Mouse (Mus musculus) right cerebral cortex, postnatal 10 days (tissue): ENCODE results near the gene Agbl4.

Experiments
- DNase-seq, 2 experiments: peaks; one replicate each; pipeline ENCODE4 v3.0.0; 2021; ENCODE audit warnings: low spot score in 2 of 2

The Agbl4 gene

GRCm38 (mm10) chr4:110397618-110398045 is at the start of gene Agbl4:
Gene Agbl4, plus strand, starts transcription at chr4:110397661.
- peak; percentile 88 to 89 for DNase-seq

GRCm38 (mm10) chr4:110350856-110351177 is 46.6 kb upstream of the Agbl4 start:
- peak in 1 of 2 experiments; percentile 23 for DNase-seq

- peak; percentile 72 to 81 for DNase-seq
Observed at GRCm38 (mm10) chr4:110351178-110352000, 46.1 kb upstream of the Agbl4 start, which contains the start of gene Elavl4. Gene Elavl4, minus strand, starts transcription at chr4:110351909.

- DNase-seq, result no peak
Observed at GRCm38 (mm10) chr4:110352001-110352369, 45.5 kb upstream of the Agbl4 start.

GRCm38 (mm10) chr4:110360568-110360967 is 36.9 kb upstream of the Agbl4 start:
- no peak for DNase-seq

GRCm38 (mm10) chr4:110396221-110396620 is 1.2 kb upstream of the Agbl4 start:
- DNase-seq, result no peak

GRCm38 (mm10) chr4:110420306-110420705 is 22.8 kb downstream of the Agbl4 start:
- no peak for DNase-seq

GRCm38 (mm10) chr4:110427653-110428052 is 30.2 kb downstream of the Agbl4 start:
- no peak for DNase-seq

- DNase-seq, result peak in 1 of 2 experiments; percentile 22
Observed at GRCm38 (mm10) chr4:110494371-110494770, 96.9 kb downstream of the Agbl4 start.

- DNase-seq, result no peak
Observed at GRCm38 (mm10) chr4:110529804-110530203, 132.3 kb downstream of the Agbl4 start.

GRCm38 (mm10) chr4:110549223-110549622 is 151.8 kb downstream of the Agbl4 start:
- DNase-seq, result no peak

GRCm38 (mm10) chr4:110597726-110598283 is 200.3 kb downstream of the Agbl4 start:
- peak in 1 of 2 experiments; percentile 19 for DNase-seq

GRCm38 (mm10) chr4:110641417-110641816 is 244.0 kb downstream of the Agbl4 start:
- no peak for DNase-seq

- no peak for DNase-seq
Observed at GRCm38 (mm10) chr4:110662940-110663339, 265.5 kb downstream of the Agbl4 start.

- no peak for DNase-seq
Observed at GRCm38 (mm10) chr4:110674121-110674520, 276.7 kb downstream of the Agbl4 start.

- no peak for DNase-seq
Observed at GRCm38 (mm10) chr4:110735141-110735540, 337.7 kb downstream of the Agbl4 start.

GRCm38 (mm10) chr4:110757941-110758340 is 360.5 kb downstream of the Agbl4 start:
- peak in 1 of 2 experiments; percentile 25 for DNase-seq

GRCm38 (mm10) chr4:110788596-110788995 is 391.1 kb downstream of the Agbl4 start:
- no peak for DNase-seq

- peak; percentile 75 to 76 for DNase-seq
Observed at GRCm38 (mm10) chr4:110799902-110800301, 402.4 kb downstream of the Agbl4 start.

- DNase-seq, result no peak
Observed at GRCm38 (mm10) chr4:110810947-110811346, 413.5 kb downstream of the Agbl4 start.

- DNase-seq, result no peak
Observed at GRCm38 (mm10) chr4:110832776-110833175, 435.3 kb downstream of the Agbl4 start.

GRCm38 (mm10) chr4:110879719-110880443 is 482.4 kb downstream of the Agbl4 start:
- DNase-seq, result peak in 1 of 2 experiments; percentile 22
